Mouse (Mus musculus) hindlimb bud, embryonic 11.5 days (tissue): ENCODE results near the gene Olfr154.
"Not testable (repeated sequence)": the region's sequence is repeated elsewhere in the genome, so short reads cannot be mapped to it uniquely, and the experiment has no call there.

Source experiments
- DNase-seq: peaks from one replicate; pipeline ENCODE4 v3.0.0-alpha.2; 2012; ENCODE audit warnings: low read depth, low spot score; ENCODE audit errors: extremely low spot score

Olfr154 gene

DNA sequence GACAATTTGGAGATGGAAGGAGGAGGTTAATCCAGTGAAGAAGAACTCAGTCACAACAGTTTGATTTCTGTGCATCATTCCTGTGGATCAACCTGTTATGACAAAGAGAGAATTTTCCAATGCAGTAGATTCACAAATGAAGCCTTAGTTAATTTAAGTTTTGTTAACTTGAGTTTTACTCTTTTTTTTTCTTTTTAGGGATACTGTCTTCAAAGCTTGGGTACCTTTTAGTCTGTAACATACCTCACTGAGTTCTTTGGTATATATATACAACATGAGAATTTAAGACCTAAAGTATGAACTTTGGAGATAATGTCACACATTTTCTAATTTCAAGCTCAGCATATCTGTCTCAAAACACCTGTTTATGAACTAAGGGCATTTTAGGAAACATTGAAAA, at the start of gene Olfr154:
Gene Olfr154 (minus strand): TSS at position 101 of the 400 bp plus-strand sequence.
- not testable (repeated sequence) for DNase-seq

DNA sequence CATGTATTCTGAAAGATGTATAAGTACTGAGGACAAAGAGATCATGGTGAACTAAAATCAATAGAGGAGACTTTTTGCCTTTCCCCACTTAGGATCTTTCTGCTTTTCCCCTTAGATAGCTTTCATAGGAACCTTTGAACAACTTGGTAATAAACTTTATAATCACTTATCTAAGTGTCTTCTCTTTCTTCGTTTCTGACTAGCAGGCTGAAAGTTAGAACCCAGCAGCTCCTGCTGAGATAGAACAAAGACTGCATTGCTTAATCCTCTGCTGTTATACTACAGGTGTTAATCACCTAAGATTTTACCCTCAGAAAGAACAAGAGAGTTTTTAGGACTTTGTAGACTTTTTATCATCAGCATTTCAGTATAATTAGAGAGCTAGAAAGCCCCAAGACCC, 46.9 kb upstream of the Olfr154 start:
- no peak for DNase-seq

DNA sequence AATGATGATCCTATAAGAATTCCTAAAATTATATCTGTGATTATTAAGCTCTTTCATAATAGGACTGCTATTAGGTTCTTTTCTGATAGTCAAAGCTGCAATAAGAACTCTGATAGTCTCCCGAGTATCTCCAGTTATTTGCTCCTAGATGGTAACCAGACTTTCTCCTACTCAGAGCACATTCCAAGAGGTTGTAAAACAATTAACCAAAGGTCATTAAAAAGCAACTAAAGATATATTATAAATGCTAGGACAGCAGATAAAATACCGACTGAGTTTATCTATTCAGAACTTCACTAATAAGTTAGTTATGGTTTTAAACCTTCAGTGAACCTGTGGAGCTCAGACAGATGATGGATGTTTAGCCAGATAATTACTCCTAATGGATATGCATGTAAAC, 46.4 kb upstream of the Olfr154 start:
- not testable (repeated sequence) for DNase-seq

DNA sequence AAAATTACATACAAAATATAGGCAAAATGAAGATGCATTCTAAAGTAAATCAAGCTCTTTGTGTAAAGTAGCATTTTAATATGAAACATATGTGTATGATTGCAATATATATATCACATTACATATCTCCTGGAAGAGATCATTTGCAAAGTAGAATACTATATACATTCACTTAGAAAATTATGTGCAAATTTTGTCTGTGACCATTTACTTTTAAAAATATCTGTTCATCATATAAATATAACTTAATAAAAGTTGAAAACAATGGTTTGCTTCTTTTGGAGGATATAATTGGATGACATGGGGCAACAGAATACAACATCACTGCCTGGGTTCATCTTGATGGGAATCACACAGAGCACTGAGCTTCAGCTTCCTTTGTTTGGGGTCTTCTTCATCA, 24.9 kb upstream of the Olfr154 start, which contains the start of gene Olfr1008:
Gene Olfr1008 (plus strand): TSS at position 301 of the 400 bp plus-strand sequence.
- DNase-seq, result no peak

DNA sequence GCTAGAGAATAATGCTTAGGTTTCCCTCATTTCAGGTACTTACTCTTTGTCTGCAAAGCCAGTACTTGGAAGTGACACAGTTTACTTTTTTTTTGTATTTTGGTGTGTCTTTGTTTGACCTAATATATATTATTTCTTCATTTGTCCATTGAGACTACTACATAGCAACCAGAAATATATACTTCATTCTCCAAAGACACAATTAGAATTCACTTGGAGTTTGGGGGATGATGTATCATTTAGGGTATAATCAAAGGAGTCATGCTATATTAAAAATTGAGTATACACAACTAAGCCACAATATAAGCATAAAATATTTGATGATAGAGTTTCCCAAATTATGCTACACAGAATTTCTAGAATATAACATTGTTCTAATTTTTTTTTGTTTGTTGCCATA, 14.4 kb upstream of the Olfr154 start, which contains the start of gene Olfr1006:
Gene Olfr1006 (minus strand): TSS at position 101 of the 400 bp plus-strand sequence.
- DNase-seq, result no peak

DNA sequence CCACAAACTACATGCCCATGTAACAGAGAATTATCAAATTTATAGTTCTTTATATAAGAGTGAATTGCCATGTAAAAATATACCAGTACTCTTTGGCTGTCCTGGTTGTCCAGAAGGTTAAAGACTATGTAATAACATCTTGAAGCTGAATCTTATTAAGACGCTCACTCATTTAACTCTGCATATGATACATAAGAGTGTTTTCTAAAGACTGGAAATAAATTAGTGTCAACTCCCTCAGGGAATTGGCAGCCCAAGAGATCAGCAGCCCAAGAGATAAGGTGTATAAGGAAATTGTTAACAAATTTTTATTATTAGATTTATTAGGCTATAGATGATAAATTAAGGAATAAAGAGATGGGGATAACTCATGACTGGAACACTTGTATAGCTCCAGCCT, 13.7 kb downstream of the Olfr154 start, which contains the start of gene Olfr1002:
Gene Olfr1002 (minus strand): TSS at position 101 of the 400 bp plus-strand sequence.
- DNase-seq, result no peak
